Mouse (Mus musculus): ENCODE measurements around the gene Stag1.

DNA sequence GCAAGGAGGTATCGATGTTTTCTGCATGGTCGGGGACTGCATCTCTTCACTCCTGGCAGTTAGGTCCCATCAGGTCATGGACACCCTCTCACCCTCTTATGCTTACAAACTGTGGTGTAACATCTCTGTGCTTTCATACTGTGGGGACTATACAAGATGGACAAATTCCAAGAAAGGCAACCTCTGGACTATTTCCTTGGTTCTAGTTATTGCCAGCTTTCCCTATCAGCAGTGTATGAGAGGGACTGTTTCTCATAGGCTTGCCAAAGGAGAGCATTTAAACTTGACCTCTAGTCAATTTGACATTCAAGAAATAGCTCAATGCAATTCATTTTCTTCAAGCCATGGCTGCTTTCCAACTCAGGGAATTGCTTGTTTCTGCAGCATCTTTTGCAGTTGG, 393.7 kb downstream of the Stag1 start:
- no peak for TF ChIP-seq POLR2A (IDR thresholded peaks at IDR 0.05; ENCODE audit: borderline replicate concordance, extremely low read depth, low read depth, low read length)
- no peak for TF ChIP-seq CTCF (IDR thresholded peaks at IDR 0.05; ENCODE audit: insufficient read depth, low read length)
